Mouse (Mus musculus) cortical plate, adult 2 months (tissue): ENCODE results near the gene Phactr1.

Source experiments
- CTCF ChIP-seq: fragments of 200-500 bp; IDR thresholded peaks from 2 replicates; pipeline ENCODE4 v1.5.1; 2011; ENCODE audit warnings: mild to moderate bottlenecking, control low read depth, low read length; ENCODE audit not compliant: insufficient read depth; ENCODE audit errors: extremely low read depth
- POLR2A ChIP-seq: fragments of 200-500 bp; IDR thresholded peaks from 2 replicates; pipeline ENCODE4 v1.6.1; 2011; ENCODE audit warnings: mild to moderate bottlenecking, low read length, control low read depth; ENCODE audit not compliant: insufficient read depth; ENCODE audit errors: extremely low read depth

- TF ChIP-seq POLR2A: no peak
- no peak for TF ChIP-seq CTCF
Observed at GRCm38 (mm10) chr13:43130161-43130560, 449.7 kb downstream of the Phactr1 start.
